Mouse (Mus musculus) brain, adult 2 months (tissue): ENCODE measurements around the gene Stat5a.

Experiments
- DNase-seq: peaks from one replicate; pipeline ENCODE4 v3.0.0; 2011; ENCODE audit warnings: low read depth, low spot score

Stat5a gene

DNA sequence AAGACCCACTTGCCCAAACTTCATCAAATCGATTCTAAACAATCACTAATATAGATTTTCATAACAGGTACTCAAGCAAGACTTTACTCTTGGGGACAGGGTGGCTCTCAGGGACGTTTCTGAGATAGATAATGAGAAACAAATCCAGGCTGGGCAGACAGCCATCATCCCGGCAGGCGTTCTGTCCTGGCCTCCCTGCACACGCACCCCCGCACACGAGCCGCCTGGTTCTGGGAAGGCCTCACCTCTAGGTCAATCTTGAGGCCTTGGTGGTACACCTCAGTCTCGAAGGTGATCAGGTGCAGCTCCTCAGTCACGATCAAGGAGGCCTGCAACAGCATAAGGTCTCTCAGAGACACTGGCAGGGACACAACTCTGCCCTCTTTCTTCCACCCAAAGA is 36.9 kb downstream of the Stat5a start:
- DNase-seq, result peak; percentile 51

DNA sequence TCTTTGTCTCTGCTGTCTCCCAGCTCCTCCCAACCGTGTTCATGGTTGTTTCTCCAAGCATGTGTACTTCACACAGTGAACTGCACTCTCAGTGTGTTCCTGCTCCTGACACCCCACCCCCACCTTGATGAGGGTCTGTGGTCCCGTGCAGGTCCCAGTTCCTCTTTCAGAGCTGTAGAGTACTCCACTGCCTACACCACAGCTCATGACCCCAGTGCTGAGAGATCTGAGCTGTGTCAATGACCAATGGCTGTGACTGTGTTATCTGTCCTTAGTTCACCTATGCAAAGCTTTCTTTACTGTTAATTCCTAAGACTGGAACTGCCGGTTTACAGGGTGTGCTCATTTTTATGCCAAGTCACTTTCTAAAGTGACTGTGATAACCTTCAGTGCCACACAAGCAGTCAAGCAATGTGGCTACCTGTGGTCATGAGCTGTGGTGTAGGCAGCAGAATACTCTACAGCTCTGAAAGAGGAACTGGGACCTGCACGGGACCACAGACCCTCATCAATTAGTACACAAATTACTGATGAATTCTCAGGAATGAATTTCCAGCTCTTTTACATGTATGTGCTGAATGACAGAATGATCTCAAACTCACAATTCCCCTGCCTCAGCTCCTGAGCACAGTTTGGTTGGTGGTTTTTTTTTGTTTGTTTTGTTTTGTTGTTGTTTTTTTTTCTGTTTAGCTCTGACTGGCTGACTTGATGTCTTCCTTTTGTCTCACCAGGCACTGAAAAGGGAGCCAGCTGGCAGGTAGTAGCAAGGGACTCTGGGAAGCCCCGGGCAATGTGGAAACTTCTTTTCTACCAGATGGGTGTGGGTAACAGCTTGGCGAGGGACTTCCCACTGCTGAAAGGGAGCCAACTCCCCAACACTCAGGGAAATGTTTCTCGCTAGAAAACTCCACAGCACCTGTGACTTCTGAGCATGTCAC is 38.4 kb downstream of the Stat5a start:
- DNase-seq, result peak; percentile 81

DNA sequence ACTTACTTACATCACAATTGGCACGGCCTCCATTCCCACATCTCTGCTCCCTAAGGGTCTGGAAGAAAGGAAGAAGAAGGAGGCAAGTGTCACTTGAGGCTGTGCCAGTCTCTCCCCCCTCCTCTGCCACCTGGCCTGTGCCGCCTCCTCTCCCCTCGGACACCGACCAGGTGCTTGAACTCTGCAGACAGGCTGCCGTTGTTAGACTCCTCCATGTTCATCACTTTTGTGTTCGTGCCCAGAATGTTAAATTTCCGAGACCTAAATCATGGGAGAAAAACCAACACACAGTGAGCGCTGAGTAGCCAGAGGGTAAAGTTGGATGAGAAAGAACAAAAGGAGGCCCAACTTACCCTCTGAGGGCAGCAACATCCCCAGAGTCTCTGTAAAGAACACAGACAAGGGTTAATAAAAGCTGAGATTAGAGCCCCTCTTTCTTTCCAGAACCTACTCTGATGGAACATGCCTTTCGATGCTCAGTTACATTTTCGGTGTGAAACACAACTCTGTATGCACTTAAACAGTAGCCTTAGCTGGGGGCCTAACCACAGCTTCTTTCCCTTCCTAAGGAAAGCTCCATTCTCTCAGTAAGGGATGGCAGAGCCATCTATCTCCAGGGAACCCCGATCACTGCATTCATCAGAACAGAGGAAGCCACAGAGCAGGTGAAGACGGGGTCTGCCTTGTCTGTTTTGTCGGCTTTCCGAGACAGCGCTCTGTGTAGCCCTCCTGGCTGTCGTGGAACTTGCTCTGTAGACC is 39.5 kb downstream of the Stat5a start:
- no peak for DNase-seq

DNA sequence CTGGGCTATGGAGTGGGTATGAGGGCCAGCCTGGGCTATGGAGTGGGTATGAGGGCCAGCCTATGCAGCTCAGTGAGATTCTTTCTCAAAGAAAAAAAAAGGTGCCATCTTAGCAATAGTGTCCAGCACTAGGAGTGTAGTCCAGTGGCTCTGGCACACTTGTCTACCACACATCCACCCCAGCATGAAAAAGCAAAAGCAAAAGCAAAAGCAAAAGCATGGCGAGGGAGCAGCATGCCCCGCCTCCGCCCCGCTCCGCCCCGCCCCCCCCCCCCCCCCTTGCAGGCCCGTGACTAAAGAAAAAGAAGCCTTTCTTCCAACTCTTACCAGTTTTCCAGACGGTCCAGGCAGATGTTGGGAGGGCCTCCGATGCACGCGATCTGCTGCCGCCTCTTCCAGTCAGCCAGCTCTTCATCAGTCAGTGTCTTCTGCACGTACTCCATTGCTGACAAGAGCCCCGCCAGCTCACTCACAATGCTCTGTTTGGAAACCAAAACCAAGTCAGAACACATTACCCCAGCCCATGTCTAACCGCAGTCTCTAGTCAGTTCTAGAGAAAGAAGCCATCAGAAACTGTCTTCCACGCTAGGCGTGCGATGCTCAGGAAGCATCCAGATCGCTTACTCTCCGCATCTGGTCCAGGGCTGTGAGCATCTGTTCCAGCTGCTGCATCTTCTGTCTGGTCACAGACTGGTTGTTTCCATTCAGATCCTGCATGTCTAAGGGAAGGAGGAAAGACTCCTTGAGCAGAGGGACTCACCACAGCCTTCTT is 45.6 kb downstream of the Stat5a start:
- peak; percentile 45 for DNase-seq

DNA sequence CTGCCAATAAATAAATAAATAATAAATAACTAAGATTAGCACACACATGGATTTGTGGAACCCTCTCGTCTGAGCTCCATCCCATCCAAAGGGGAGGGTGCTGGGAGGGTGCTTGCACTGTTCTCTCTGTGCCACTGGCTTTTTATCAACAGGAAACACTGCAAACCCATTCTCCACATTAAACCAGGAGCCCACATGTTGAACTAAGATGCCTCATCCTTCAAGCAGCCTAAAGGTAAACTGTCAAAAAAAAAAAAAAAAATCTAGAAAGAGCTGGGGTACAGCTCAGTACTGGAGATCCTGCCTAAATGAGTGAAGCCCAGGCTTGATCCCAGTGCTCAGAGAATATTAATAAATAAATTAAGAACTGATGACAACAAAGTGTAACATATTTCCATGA is 46.8 kb downstream of the Stat5a start:
- DNase-seq, result no peak

DNA sequence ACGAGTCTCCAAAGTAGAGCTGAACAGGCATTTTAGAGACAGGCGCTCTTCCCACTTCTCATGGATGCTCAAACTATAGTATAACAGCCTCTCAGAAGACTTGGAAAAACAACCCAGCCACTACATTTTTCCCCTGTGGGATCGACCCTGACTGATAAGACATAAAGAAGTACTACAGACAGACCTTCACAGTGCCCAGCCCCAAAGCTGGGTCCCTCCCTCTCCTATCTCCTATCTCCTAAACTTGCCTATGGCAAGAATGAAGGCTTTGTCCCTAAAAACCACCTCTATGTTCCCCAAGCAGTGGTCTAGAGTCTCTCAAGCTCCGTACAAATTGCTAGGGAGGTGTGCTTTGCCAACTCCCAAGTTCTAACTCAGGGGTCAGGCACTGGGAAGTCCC is 47.7 kb downstream of the Stat5a start:
- no peak for DNase-seq

DNA sequence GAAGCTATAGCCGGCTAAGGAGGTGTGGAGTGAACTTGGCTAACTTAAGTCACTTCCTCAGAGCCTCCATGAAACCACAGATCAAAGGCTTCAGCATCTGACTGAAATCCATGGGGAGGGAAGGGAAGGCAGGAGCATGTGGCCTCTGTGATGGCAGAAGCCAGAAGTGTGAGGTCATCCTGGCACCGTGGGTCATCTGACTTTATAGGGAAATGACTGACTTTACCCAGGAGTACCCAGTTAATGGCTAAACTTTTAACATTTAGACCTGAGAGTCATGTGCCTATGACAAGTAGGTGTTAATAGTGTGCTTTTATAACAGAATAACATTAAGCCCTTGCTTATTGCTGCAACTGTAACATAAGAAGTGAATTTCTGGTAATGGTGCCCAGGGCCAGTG is 49.0 kb downstream of the Stat5a start:
- DNase-seq, result no peak

DNA sequence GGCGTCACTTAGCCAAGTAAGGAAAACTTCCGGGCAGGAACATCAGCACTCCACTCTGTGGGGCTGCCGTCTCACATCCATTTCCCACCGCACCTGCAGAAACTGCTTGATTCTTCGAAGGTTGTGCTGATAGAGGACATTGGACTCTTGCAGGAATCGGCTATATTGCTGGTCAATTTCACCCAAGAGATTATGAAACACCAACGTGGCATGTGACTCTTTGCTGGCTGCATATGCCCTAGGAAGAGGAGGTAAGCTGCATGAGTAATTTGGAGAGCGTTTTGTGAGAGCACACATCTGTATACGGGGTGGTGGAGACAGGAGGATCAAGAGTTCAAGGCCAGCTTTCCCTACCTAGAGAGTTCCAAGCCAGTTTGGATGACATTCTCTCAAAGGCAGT is 49.4 kb downstream of the Stat5a start:
- DNase-seq, result no peak

DNA sequence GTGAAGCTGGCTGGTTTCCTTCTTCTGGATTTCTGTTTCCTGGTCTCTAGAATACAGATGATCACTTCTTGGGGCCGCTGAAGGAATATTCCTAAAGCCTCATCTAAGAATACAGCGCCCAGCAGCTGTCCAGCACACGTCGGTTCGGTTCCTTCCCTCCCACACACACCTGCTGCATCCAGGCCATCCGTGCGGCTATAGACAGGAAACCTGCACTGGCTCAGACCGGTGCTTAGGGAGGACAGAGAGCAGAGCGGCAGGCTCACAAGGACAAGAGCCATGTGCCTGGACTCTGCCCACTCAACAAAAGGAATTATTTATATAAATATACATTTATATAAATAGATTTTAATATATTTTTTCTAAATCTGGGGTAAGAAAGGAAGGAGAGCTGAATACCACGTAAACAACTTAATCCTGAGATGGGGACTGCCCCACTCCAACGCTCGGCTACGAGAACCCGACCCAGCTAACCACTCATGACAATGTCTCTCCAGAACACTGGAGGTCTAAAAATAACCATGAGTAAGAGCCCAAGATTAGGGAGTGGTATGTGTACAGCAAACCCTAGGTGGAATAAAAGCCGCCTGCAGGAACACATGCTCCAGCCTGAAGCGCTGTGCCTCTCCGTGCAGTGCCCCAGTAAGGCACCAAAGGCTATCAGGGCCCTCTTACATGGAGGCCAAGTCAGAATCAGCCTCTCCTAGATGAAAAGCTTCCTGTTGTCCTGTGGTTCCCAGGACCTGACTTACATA is 53.4 kb downstream of the Stat5a start:
- DNase-seq, result peak; percentile 25

DNA sequence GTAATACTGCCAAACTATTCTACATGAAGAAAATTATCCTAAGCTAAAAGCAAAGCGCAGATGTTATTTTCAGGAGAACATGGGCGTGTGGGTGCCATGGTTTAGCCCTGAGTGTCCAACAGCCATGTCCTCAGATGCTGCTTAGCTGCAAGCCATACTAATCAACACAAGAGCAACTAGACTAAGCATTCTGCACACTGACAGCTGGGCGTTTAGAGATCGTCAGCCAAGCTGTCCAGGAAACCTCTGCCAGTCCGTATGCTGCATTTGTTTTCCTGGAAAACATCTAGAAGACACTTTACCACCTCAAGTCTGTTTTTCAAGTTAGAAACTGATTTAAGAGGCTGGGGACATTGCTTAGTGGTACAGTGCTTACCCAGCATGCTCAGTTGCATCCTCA is 55.3 kb downstream of the Stat5a start:
- DNase-seq, result peak; percentile 39

DNA sequence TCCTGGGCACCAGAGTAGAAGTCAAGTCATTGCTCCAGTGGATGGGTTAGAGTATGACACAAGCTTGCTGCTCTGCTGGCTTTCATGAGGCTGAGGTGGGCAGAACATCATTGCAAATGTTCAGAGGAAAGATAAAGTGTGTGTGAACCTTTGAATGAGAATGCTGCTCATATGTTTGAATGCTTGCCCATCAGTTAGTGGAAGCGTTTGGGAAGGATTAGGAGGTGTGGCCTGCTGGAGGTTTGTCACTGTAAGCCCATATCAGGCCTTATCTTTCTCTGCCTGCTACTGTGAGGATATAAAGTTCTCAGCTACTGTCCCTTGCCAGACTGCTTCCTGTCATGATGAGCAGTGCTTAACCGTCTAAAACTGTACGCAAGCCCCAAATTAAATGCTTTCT is 55.9 kb downstream of the Stat5a start:
- no peak for DNase-seq

DNA sequence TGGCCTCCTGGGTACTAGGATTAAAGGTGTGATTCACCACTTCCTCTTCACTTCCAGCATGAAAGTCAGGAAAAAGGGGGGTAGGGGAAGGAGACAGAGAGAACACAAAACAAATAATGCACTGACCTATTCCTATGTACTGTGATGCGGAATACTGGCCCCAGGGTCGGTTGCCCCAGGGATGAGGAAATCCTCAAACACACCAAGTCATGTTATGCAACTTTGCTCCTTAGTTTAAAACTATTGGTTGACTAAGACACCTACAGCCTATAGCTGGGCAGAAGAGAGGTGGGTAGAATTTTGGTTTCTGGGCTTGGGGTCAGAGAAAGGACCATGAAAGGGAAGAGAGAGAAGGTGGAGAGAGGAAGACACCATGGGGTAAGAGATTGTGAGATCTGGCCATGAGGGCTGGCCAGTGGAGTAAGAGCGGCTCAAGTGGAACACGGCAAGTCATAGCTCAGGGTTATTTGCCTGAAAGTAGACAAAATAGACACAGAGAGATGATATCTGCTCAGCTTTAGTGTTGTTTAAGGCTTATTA is 57.4 kb downstream of the Stat5a start:
- DNase-seq, result no peak

DNA sequence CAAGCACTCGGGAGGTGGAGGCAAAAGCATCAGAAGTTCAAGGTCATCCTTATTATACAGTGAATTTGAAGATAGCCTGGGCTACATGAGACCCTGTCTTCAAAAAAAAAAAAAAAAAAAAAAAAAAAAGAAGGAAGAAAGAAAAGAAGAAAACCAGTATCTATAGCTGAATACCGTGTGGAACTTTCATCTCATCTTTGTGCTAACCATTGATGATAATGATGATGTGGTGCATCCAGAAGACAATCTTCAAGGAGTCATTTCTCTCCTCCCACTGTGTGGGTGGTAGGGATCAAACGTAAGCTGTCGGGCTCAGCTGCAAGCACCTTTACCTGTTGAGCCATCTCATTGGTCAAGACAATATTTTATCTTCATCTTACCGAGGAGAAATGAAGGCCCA is 58.9 kb downstream of the Stat5a start:
- DNase-seq, result no peak

DNA sequence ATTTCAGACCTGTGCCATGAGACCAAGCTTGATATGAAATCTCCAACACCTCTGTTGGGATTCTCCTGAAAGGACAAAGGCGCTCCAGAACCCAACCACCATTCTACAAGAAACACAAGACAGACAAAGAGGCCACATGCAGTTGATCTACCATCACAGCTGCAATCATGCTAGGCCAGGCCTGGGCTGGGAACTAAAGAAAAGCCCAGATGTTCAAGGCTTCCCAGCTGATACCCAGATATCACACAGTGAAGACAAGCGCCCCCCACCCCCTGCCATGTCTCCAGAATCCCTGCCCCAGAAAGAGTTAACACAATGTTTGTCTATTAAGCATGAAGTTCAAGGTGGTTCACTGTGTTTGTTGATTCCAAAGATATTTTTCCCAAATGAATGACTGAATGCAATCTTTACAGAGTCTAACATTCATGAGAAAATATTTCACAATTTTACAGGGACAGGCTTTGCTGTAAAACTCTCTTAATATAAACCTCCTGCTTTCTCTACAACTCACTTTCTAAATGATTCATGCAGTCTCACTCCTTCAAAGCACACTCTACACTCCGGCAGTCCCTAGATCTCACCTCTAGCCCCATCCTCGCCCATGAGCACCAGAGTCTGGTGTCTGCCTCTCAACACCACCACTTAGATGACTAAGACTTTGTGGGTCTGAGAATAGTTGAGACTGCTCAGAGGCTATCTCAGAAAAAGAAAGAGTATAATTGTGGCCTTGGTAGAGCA is 61.9 kb downstream of the Stat5a start:
- DNase-seq, result peak; percentile 36

DNA sequence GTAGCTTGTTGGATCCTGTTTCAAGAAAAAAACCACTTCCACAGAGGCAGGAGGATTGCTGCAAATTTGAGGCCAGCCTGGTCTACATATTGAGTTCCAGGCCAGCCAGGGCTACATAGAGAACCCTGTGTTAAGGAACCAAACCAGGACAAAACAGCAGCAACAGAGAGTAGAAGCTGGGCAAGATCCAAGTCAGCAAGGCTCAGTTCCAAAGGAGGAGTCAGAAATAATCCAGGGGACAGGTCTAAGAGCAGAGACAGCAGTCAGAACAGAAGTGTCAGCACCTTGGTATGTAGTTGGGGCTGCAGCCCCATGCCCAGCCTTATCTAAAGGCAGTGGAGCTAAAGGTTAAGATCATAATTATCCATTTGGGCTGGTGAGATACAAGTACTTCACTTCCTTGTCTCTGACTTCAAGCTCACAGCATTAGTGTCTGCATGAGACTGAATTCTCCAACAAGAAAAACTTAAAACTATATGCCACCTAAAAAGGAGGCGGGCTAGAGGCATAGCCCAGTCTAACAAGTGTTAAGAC is 65.3 kb downstream of the Stat5a start:
- DNase-seq, result no peak

DNA sequence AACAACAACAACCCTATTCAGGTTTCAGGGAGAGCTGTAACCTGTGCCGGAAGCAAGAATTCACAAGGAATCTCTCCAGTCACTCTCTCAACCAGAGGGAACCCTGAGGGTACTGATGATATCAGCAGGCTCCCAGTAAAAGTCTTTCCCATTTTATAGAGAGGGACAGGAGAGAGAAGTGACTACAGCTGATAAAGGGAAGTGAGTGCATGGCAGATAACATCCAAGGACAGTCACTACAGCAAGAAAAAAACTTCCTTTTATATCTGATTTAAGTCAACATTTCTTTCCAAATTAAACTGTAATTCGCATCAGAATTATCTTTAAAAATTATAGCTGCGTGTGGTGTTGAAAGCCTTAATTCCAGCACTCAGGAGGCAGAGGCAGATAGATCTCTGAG is 68.2 kb downstream of the Stat5a start:
- DNase-seq, result no peak

DNA sequence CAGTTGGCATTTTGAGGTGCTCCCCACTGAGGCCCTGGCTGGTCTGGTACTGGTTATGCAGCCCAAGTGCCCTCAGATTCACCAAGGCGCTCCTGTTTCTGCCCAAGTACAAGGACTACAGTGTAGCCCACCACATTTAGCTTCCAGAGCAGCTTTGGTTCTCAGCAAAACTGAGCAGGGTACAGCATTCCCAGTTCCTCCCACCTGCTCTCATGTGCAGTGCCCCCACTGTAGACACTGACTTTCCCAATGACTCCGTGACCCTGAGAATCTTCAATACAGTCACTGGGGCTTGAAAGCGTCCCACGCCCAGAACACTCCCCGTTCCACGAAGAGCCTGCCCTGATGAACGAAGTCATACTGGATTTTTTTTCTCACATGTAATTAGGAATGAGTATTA is 71.5 kb downstream of the Stat5a start:
- no peak for DNase-seq

DNA sequence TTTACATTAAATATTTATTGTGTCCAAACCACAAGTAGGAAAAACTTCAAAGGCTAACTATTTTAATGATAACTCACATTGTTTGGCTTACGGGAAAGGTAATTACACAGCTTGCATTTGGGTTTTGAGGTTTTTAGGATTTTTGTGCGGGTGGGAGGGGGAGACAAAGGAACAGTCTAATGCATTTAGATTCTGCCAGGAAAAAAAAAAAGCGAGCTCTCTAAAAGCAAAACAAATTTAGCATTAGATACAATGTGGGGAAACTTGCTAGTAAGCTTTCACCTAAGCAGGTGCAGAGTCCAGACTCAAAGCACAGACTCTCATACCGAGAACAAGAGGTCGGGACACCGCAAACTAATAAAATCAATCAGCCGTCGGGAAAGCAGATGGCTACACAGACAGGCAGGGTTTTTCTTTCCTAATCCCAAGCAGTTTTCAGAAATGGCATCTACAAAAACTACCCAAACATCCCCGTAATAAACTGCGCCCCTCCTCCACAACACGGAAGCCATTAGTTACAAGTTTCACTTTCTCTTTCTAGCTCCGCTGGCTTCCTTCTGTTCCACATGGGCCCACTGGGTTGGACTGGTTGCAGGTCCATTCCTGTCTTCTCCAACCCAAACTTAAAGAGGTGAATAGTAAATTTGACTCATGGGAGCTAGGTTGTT is 72.2 kb downstream of the Stat5a start:
- DNase-seq, result no peak
